Mouse (Mus musculus): Measurements from ENCODE around the gene Pank1. TPM values are rescaled to one million over a fixed set of nuclear protein-coding genes. Genes with fewer than 3 reads are reported as not detected.
A peak's percentile ranks its signal among the peaks of the same experiment; 100 is the strongest.

Pank1 gene
- total RNA-seq, 2 experiments from 2014 or later = 41.2 to 47.1 TPM

DNA sequence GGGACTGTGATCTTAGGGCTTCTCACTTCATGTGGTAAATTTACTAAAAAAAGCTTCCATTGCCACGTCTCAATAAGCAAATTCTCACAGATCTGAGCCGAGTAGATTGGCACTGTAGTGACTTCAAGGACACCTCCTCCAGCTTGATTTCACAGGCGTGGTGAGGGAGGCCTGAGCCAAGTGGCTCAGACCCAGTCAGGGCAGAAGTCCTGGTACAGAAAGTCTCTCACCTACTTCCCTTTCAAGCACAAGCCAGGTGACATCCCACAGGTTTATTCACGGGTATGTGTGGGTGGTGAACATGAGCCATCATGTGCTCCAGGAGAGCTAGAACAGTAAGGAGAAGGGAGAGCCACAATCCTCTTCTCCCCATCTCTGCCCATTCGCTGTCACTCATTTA, 1.9 kb upstream of the Pank1 start:
- DNase-seq = peak; percentile 30 to 39

GRCm38 (mm10) chr19:34879624-34880023, 369 bp upstream of the Pank1 start:
- DNase-seq = peak; percentile 9 to 64

GRCm38 (mm10) chr19:34877898-34878602, 1.2 kb downstream of the Pank1 start:
- DNase-seq = peak; percentile 90 to 94

DNA sequence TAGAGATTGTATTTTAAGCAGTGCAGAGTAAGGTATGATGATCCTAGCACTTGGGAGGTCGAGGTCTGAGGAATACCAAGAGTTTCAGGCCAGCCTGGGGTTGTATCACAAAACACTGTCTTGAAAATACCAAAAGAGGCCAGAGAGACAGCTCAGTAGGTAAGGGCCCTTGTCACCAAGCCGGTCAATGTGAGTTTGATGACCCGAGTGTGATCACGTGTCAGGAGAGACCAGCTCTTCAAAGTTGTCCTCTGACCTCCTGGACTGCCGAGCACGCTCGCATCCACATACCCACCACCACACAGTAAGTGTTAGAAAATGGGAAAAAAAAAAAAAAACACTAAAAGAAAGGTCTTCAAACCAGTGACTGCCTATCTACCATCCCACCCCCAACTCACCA, 2.6 kb downstream of the Pank1 start:
- peak in 1 of 2 experiments; percentile 10 for DNase-seq

DNA sequence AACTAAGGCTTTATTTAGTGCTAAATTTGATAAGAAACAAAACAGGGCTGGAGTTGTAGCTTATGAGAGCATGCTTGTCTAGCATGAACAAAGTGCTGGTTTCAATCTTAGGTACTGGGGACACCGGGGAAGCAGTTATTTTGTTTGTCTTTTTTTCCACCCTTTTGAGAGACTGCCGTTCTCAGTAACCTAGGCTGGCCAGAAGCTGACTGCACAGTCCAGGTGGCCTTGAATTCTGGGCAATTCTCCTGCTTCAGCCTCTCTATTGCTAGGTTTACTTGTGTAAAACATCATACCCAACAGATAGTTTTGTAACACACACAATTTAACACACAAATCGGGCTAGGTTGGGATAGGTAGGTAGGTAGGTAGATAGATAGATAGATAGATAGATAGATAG, 9.9 kb downstream of the Pank1 start:
- no peak for DNase-seq

DNA sequence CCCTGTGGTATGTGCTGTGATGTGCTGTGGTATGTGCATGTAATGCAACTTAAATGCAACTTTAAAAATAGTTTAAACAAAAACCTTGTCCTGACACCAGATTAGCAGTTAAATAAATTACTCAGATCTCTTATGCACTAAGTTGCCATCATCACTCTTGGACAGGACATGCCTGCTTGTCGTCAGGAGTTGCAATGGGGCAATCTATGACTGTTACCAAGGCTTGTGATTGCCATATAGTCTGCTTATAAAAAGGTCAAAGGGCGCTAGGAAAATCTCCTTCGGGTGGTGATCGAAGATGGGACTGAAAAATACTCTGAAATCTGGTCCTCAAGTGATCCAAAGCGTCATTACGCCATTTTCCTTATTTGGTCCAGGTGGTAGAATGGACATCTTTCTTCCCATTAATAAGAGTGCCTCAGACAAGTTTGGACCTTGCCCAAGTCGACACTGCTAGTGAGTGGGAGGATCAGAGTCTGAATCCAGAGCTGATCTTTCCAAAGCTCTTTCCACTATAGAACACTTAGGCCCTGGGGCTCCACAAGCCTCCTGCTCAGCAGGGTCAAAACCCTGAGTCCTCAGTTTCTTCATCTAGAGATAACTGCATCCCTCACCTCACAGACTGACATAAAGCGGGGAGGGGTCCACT, 11.0 kb downstream of the Pank1 start:
- DNase-seq = no peak

DNA sequence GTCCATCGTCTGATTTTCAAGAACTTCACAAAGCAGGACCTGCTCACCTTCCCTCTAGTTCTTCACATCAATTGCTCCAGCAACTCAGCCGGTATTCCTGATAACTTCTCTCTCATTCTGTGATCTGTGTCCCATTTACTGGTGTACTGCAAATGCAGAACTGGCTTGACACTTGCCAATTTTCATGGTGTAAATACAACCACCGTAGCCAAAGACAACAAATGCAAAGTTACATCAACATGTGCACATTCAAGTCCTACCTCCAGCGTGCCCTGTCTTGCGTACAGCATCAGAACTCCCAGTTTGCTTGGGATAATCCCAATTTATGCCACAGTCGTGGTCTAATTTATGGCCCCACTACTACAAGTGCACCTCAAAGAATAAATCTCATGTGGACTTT, 15.5 kb downstream of the Pank1 start:
- no peak for DNase-seq

DNA sequence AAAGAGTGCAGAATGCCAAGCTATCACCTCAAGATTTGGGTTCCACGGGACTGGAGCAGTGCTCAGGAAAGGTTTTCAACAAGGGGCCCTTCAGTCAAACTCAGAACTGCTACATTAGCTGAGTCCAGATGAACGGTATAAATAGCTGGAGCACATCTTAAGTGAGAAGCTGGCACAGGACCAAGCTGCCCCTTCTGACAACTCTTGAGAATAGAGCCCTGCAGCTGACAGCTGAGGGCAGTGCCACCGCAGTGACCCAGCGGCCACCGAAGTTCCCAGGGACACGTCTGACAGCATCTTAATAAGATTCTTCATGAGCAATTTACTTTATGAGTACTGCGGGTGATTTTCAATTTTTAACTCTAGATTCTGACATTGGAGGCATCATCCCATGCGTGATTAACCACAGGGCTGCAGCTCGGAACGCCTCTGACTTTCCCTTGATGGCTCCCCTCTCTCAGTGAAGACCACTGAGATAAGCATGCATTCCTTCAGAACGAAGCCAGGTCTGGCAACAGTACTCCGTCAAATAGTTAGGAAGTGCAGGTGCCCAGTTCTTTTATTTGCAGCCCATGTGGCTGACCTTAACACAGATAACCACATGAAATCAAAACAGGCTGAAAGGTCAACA, 23.1 kb downstream of the Pank1 start:
- DNase-seq = peak; percentile 71 to 75

- DNase-seq = no peak
These were observed 28.1 kb downstream of the Pank1 start for GRCm38 (mm10) chr19:34851161-34851560.

DNA sequence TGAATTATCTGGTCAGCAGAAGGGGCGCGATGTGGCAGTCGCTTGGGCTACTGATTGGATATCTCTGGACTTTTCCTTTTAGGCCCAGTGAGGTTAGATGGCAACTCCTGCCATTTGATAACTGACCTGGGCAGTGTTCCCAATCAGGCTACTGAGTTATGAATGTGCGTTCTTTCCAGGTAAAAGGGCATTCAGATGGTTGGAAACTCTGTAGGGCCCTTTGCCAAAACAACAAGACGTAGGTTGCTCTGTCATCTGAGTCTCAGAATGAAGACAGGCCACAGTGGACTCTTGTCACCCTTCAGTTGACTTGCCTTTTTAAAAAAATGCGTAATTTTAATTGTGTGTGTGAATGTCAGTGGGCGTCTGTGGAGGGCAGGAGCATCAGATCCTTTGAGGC, 29.8 kb downstream of the Pank1 start:
- DNase-seq = peak; percentile 74 to 78

DNA sequence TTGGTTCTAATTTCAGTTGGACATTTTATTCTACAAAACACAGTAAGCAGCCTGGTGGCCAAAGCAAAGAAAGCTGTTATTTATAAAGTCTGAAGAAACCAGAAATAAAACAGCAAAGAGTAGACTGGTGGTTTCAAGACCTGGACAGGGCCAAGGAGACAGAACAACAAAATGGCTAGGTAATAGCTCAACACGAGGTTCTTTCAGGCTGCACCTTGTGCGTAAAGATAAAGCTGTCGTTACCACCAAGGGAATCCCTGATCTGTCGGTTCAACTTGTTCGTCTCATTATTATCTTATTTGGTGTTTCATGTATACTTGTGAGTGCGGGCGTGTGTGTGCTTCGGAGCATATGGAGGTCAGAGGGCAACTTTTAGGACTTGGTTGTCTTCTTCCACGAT, 31.1 kb downstream of the Pank1 start:
- no peak for DNase-seq

DNA sequence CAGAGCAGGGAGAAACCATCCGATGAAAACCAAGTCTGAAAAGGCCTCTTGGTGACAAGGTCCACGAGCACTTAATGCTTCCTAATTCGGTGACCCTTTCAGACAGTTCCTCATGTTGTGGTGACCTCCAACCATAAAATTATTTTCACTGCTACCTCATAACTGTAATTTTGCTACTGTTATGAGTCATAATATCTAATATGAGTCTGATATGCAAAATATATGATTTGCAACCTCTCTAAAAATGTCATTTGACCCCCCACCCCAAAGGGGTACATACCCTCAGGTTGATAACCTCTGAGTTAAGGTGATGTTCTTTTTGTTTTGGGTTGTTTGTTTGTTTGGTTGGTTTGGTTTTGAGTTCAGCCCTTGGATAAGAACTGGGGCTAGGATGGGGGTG, 32.2 kb downstream of the Pank1 start:
- DNase-seq = no peak

- DNase-seq = no peak
These were observed 32.7 kb downstream of the Pank1 start for GRCm38 (mm10) chr19:34846508-34847038.

DNA sequence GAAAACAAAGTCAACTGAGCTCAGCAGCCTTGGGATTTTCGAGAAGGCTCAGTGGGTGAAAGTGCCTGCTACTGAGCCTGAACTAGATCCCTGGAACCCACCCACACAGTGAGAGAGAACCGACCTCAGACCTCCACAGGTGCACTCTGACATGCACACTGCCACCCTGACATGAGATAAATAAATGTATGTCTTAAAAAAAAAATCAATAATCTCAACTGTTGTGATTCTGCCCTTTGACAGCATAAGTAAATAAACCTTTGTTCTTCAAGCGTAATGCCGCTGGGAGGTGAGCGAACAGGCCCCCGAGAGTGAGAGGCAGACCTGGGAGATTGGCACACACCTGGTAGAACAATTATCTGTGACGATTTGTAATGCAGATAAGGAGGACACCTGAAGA, 33.2 kb downstream of the Pank1 start:
- no peak for DNase-seq

DNA sequence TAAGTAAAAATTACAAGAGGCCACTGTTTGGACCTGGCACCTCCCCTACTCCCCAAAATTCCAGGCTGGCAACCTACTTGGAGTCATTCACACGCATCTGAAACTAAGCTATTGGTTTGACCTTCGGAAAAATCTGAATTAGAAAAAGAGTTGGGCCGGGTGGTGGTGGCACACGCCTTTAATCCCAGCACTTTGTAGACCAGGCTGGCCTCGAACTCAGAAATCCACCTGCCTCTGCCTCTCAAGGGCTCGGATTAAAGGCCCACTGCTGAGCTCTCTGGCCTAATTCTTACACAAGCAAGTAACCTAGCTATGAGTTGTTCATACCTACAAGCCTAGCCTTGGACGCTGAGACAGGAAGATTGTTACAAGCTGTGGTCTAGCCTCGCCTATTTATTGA, 33.9 kb downstream of the Pank1 start:
- DNase-seq = no peak

GRCm38 (mm10) chr19:34844760-34845159, 34.5 kb downstream of the Pank1 start:
- no peak for DNase-seq

DNA sequence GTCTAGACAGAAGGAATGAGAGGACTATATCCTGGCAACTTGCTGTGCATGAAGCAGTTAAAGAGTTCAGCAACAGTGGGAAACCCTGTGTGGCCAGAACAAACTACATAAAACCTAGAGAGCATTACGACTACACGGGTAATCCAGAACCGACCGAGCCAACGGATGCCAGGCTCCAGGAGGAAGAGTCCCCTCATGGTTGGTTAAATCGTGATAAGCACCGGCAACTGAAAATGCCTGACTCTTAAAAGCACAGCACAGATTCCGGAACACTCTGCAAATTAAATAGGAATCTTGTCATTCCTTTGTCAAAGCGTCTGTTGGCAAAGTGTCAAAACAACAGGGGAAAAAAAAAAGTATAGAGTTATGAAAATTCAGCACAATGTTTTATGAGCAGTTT, 35.2 kb downstream of the Pank1 start:
- DNase-seq = no peak

- DNase-seq = no peak
These were observed 37.3 kb downstream of the Pank1 start for GRCm38 (mm10) chr19:34841719-34842506.

GRCm38 (mm10) chr19:34838624-34839023, 40.6 kb downstream of the Pank1 start:
- DNase-seq = no peak

- no peak for DNase-seq
These were observed 47.6 kb downstream of the Pank1 start for GRCm38 (mm10) chr19:34831702-34832101.

DNA sequence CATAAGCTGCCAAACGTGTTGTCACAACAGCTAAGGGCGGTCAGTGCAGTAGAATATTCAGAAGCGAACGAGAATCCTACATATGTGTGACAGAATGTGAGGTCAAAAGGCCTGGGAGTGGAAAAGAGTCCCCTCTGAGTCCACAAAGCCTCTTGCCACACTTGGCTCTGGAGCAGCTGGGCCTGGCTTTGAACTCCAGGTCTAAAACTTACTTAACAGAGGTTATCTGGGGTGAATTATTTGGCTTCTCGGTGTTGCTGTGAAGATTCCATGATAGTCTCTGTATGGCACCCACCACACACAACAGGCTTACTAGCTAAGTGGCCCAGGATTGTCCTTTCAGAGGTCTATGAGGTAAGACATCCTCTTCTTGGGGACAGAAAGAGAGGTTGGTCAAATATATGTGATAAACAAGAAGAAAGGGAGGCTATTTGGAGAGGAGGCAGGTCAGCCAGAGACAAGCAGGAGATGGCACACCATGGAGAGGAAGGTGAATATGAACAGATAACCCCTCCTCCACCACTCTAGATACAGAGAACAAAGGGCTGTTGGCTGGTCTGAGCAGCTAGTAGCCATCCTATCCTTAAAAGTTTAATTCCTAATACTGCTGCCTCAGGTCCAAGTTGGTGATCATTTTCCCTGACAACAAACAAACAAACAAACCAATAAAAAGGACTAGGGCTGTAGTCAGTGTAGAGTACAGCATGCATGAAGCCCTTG, 51.2 kb downstream of the Pank1 start:
- DNase-seq = no peak

DNA sequence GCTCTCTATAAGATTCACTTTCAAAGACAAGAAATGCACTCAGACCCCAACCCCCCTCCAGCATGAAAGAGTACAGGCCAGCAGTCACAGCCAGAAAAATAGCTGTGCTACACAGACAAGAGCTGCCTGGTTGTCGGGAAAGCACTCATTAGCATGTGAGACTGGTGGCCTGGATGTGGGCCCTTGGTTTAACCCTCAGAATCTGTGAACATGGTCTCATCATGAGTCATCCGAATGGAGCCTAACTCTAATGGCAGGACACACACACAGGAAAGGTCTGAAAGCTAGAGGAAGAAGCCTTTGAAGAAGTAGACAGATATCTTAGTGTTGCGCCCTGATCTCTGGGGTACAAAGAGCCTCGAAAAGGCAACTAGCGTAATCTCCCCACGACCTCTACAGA, 51.8 kb downstream of the Pank1 start:
- DNase-seq = no peak

Measured in heart, adult 18-20 months (tissue).